Mouse (Mus musculus) spleen, adult 2 months (tissue): ENCODE measurements around the gene Gpat3. TPM values are rescaled to one million over a fixed set of nuclear protein-coding genes. Genes with fewer than 3 reads are reported as not detected.
A peak's percentile ranks its signal among the peaks of the same experiment; 100 is the strongest.

ENCODE experiments used
- DNase-seq, 2 experiments: peaks; one replicate each; pipeline versions ENCODE4 v3.0.0 to v3.0.0-alpha.2; 2012 to 2021; ENCODE audit warnings: low spot score in 2 of 2, low read depth in 1 of 2
- H3K27ac ChIP-seq: fragments of 200-500 bp; 2 replicates; pipeline ENCODE4 v1.5.1; 2012; ENCODE audit warnings: low read length, inconsistent platforms; ENCODE audit not compliant: insufficient read depth
- H3K27me3 ChIP-seq: fragments of 200-500 bp; 2 replicates; pipeline ENCODE4 v1.6.1; 2012; ENCODE audit warnings: mild to moderate bottlenecking, moderate library complexity, low read length, inconsistent platforms; ENCODE audit not compliant: control insufficient read depth, insufficient read depth
- H3K36me3 ChIP-seq: fragments of 200-500 bp; 2 replicates; pipeline ENCODE4 v1.6.1; 2012; ENCODE audit warnings: mild to moderate bottlenecking, low read length, inconsistent platforms; ENCODE audit not compliant: control insufficient read depth, insufficient read depth
- H3K4me1 ChIP-seq: fragments of 200-500 bp; 2 replicates; pipeline ENCODE4 v1.6.1; 2011; ENCODE audit warnings: inconsistent platforms; ENCODE audit not compliant: control insufficient read depth, insufficient read depth, insufficient read length
- H3K4me3 ChIP-seq: fragments of 200-500 bp; 2 replicates; pipeline ENCODE4 v1.5.1; 2011; ENCODE audit warnings: mild to moderate bottlenecking, inconsistent platforms; ENCODE audit not compliant: insufficient read depth, insufficient read length; ENCODE audit errors: extremely low read depth
- CTCF ChIP-seq: fragments of 200-500 bp; IDR thresholded peaks from 2 replicates; pipeline ENCODE4 v1.5.1; 2011; ENCODE audit warnings: mild to moderate bottlenecking, inconsistent platforms; ENCODE audit not compliant: insufficient read depth, insufficient read length, insufficient replicate concordance; ENCODE audit errors: extremely low read depth
- POLR2A ChIP-seq: fragments of 200-500 bp; IDR thresholded peaks from 2 replicates; pipeline ENCODE4 v1.6.1; 2011; ENCODE audit warnings: low read depth, low read length, inconsistent platforms
- WGBS: fragments of 180-500 bp; shearing (Covaris S2); methylation state at CpG from one replicate; pipeline ENCODE4 v1.1.7; 2018; 5-methylcytosine and 5-hydroxymethylcytosine counted together
- polyA plus RNA-seq: library from polyadenylated mRNA; depleted of rRNA; stranded (reverse); fragments of >200 nt; gene quantifications from 2 replicates; pipeline ENCODE4 v1.2.3, GENCODE M21; 2012

The Gpat3 gene
- polyA plus RNA-seq, 1 experiment = 1.1 TPM

DNA sequence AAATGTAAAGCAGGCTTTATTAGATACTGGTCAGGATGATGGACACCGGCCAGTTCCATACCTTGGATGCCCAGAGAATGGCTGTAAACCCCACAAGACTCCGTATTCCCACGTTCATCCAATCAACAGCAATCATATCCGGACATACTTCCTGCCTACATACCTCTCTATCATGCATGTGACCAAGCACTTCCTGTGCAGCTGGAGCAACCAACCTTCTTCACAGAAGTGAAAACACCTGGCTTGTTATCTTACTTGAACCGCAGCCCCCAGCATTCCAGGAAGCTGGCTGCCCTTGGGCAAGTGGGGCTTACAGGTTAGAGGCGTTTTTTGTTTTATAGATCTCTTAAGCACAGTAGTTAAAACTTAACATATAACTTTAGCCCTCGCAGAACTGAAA is 22.7 kb upstream of the Gpat3 start:
- H3K4me1 ChIP-seq = no peaks in the 10 kb centered on the region
- DNase-seq = no peak
- no peaks in the 10 kb centered on the region for H3K36me3 ChIP-seq
- H3K27me3 ChIP-seq = no peaks in the 10 kb centered on the region
- H3K4me3 ChIP-seq = no peak overlapping the region
- WGBS = 67% methylated on average over 7 of the region's 7 CpGs
- no peak overlapping the region for H3K27ac ChIP-seq
- TF ChIP-seq POLR2A (no peak), CTCF (no peak)

DNA sequence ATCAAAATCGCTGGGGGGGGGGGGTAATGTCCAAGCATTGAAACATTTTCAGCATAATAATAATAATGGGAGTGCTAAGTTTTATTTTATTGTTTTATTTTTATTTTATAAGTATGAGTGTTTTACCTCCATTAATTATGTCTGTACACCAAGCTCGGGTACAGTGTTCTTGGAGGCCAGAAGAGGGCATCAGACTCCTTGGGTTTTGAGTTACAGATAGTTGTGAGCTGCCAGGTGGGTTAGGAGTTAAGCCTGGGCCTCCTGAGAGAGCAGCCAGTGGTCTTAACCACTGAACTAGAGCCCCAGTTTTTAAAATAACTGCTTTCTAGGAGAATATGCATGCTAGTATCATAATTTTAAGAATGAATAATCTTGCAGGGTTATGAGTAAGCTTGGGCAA is 19.5 kb upstream of the Gpat3 start:
- Histone ChIP-seq H3K4me1 (no peaks in the 10 kb centered on the region), H3K4me3 (no peak overlapping the region), H3K27me3 (no peaks in the 10 kb centered on the region), H3K36me3 (no peaks in the 10 kb centered on the region), H3K27ac (no peak overlapping the region)
- 8% methylated on average over 2 of the region's 2 CpGs for WGBS
- TF ChIP-seq POLR2A = no peak
- peak; percentile 45; the same call in 1 of the 2 replicates for TF ChIP-seq CTCF
- peak; percentile 12 to 19 for DNase-seq

DNA sequence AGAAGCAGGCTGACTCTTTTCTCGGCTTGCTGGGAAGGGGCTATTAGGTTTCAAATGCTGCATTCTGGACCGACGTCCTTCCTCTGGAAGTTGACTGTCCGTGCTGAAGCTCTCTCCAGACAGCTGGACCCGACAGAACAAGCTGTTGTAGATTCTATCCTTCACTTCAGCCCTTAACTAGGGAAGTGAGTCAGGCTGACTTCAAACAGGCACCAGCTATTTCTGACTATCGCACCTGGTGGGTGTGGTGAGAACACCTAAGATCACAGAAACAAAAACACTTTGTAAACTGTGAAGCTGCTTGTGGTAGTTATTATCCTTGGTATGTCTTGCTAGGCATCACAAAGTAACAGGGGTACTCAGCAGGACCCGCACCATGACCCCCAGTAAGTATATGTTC is 19.0 kb upstream of the Gpat3 start:
- no peaks in the 10 kb centered on the region for H3K4me1 ChIP-seq
- no peak for DNase-seq
- no peak overlapping the region for H3K4me3 ChIP-seq
- H3K27ac ChIP-seq = no peak overlapping the region
- WGBS = 70% methylated on average over 7 of the region's 7 CpGs
- H3K36me3 ChIP-seq = no peaks in the 10 kb centered on the region
- TF ChIP-seq CTCF (no peak), POLR2A (no peak)
- H3K27me3 ChIP-seq = no peaks in the 10 kb centered on the region

DNA sequence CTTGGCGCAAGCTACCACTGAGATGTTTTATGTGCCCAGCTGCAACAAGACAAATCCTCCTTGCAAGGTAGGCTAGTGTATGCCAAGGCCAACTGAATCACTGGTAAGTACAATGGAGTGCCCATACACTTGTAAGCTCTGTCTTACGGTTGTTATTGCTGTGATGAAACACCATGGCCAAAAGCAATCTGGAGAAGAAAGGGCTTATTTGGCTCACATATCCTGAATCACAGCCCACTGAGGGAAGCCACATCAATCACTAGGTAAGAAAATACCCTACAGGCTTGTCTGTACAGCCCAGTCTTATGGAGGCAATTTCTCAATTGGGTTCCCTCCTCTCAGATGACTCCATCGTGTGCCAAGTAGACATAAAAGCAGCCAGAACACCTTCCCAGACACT is 16.8 kb upstream of the Gpat3 start:
- no peak for TF ChIP-seq POLR2A
- no peak for TF ChIP-seq CTCF
- Histone ChIP-seq H3K4me3 (no peak overlapping the region), H3K27me3 (no peaks in the 10 kb centered on the region), H3K4me1 (no peaks in the 10 kb centered on the region), H3K36me3 (no peaks in the 10 kb centered on the region), H3K27ac (no peak overlapping the region)
- no peak for DNase-seq
- 79% methylated on average over 3 of the region's 3 CpGs for WGBS

DNA sequence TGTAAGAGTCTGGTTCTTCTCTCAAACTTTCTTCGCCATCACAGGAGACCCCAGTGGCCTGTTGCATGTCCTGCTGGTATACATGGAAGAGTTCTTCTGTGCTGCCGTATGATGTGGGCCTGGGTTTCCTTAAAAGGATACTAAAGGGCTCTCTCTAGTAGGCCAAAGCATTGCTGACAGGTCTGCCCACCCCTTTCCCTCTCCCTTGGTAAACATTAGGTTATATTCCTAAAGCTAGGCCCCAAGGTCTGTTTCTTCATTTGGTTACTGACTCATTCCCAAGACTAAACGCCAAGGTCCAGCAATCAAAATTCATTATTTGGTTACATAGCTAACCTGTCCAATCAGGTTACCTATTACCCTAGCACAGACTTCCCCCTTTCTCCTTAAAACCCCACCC is 12.8 kb upstream of the Gpat3 start:
- no peaks in the 10 kb centered on the region for H3K27me3 ChIP-seq
- no peaks in the 10 kb centered on the region for H3K36me3 ChIP-seq
- TF ChIP-seq POLR2A = no peak
- no peak for TF ChIP-seq CTCF
- DNase-seq = no peak
- no peak overlapping the region for H3K4me3 ChIP-seq
- no peaks in the 10 kb centered on the region for H3K4me1 ChIP-seq
- WGBS = 90% methylated on average over 3 of the region's 3 CpGs
- no peak overlapping the region for H3K27ac ChIP-seq

DNA sequence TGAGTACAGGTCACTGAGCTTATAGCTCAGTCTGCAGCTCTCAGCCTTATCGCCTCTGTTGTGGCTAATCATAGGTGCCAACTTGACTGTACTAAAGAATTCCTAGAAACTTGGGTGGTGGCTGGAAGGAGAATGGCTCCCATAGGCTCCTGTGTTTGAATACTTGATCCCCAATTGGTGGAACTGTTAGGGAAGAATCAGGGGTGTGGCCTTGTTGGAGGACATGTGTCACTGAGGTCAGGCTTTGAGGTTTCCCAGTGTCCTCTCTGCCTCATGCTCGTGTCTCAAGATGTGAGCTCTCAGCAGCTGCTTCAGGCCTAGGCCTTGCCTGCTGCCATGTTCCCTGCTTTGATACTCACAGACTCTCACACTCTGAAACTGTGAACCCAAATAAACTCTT is 11.7 kb upstream of the Gpat3 start:
- 86% methylated on average over 2 of the region's 2 CpGs for WGBS
- TF ChIP-seq POLR2A (no peak), CTCF (no peak)
- Histone ChIP-seq H3K4me3 (no peak overlapping the region), H3K36me3 (no peaks in the 10 kb centered on the region), H3K4me1 (no peaks in the 10 kb centered on the region), H3K27me3 (no peaks in the 10 kb centered on the region), H3K27ac (no peak overlapping the region)
- no peak for DNase-seq

DNA sequence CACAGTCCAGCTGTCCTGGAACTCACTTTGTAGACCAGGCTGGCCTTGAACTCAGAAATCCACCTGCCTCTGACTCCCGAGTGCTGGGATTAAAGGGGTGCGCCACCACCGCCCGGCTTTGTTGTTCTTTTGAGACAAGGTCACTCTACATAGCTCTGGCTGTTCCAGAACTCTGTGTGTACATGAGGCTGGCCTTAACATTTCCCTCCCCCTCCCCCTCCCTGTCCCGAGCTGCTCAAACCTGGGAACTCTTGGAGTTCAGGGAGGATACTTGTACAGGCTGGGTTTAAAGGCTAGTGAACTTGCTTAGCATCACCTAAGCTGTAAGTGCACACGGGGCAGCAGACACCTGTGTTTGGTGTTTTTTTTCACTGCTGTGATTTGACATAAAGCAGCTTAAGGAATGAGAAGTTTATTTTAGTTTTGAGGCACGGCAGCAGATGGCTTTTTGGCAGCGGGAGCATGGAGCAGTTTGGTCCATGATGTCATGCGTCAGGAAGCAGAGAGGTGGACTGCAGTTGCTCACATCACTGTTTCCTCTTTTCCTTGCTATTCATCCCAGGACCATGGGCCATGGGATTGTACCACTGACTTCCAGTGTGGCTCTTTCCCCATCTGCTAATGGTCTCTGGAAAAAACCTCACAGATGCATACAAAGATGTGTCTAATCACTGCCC is 9.5 kb upstream of the Gpat3 start:
- Histone ChIP-seq H3K4me3 (no peak overlapping the region), H3K27me3 (no peaks in the 10 kb centered on the region), H3K4me1 (no peaks in the 10 kb centered on the region), H3K27ac (no peak overlapping the region), H3K36me3 (no peaks in the 10 kb centered on the region)
- 68% methylated on average over 9 of the region's 9 CpGs for WGBS
- TF ChIP-seq CTCF (no peak), POLR2A (no peak)
- no peak for DNase-seq

DNA sequence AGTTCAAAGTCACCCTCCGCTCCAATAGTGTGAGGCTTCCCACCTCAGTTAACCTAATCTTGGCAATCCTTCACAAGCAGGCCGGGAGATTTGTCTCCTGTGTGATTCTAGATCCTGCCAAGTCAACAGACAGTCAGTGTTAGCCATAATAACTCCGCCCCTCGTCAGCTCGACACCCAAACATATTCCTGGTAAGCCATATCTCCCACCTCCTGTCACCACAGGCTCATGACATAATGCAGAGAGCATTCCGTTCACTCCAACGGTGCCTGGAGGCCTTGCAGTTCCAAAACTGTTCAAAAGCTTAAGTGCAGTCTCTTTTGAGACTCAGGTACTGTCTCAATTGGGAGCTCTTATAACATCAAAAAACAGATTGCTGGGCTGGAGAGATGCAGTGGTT is 7.6 kb upstream of the Gpat3 start:
- DNase-seq = no peak
- Histone ChIP-seq H3K4me1 (no peaks in the 10 kb centered on the region), H3K36me3 (no peaks in the 10 kb centered on the region), H3K27me3 (no peaks in the 10 kb centered on the region), H3K4me3 (no peak overlapping the region), H3K27ac (no peak overlapping the region)
- no peak for TF ChIP-seq CTCF
- no peak for TF ChIP-seq POLR2A
- WGBS = 91% methylated on average over 7 of the region's 7 CpGs
